Mouse (Mus musculus) forebrain, embryonic 14.5 days (tissue): Measurements from ENCODE around the gene Ralgapa2. TPM values are rescaled to one million over a fixed set of nuclear protein-coding genes. Genes with fewer than 3 reads are reported as not detected.

ENCODE experiments used
- ATAC-seq: fragments of 200-750 bp; cut with Nextera tagmentation; 2 replicates; pipeline ENCODE4 v1.8.0; 2017; ENCODE audit warnings: mild to moderate bottlenecking, moderate library complexity
- DNase-seq: peaks from one replicate; pipeline ENCODE4 v3.0.0-alpha.2; 2015; ENCODE audit warnings: low spot score
- H3K27ac ChIP-seq: fragments of 300-500 bp; sonication (generic); 2 replicates; pipeline ENCODE4 v1.5.1; 2014; ENCODE audit warnings: low read depth, mild to moderate bottlenecking, control low read depth, low read length, moderate library complexity
- H3K27me3 ChIP-seq: fragments of 300-500 bp; sonication (generic); replicated peaks from 2 replicates; pipeline ENCODE4 v1.6.1; 2014; ENCODE audit warnings: low read length, control low read depth, mixed read lengths; ENCODE audit not compliant: control insufficient read depth, insufficient read depth
- H3K36me3 ChIP-seq: fragments of 300-500 bp; sonication (generic); 2 replicates; pipeline ENCODE4 v1.6.1; 2014; ENCODE audit warnings: low read length, control low read depth; ENCODE audit not compliant: control insufficient read depth, insufficient read depth
- H3K4me1 ChIP-seq: fragments of 300-500 bp; sonication (generic); 2 replicates; pipeline ENCODE4 v1.6.1; 2014; ENCODE audit warnings: antibody characterized with exemption, low read length, control low read depth; ENCODE audit not compliant: control insufficient read depth, insufficient read depth
- H3K4me2 ChIP-seq: fragments of 300-500 bp; sonication (generic); 2 replicates; pipeline ENCODE4 v1.6.1; 2014; ENCODE audit warnings: mild to moderate bottlenecking, control low read depth, low read length
- H3K4me3 ChIP-seq: fragments of 300-500 bp; sonication (generic); 2 replicates; pipeline ENCODE4 v1.5.1; 2014; ENCODE audit warnings: low read depth, low read length, control low read depth
- H3K9ac ChIP-seq: fragments of 300-500 bp; sonication (generic); 2 replicates; pipeline ENCODE4 v1.6.1; 2014; ENCODE audit warnings: mild to moderate bottlenecking, low read length, control low read depth, moderate library complexity
- H3K9me3 ChIP-seq: fragments of 300-500 bp; sonication (generic); replicated peaks from 2 replicates; pipeline ENCODE4 v1.6.1; 2016; ENCODE audit warnings: low read length, control low read depth, mixed read lengths; ENCODE audit not compliant: control insufficient read depth
- WGBS: fragments of 180-500 bp; shearing (Covaris S2); extraction: QIAGEN DNeasy Blood & Tissue Kit; methylation state at CpG from one replicate; pipeline ENCODE4 v1.1.7; 2014; 5-methylcytosine and 5-hydroxymethylcytosine counted together
- polyA plus RNA-seq: library from polyadenylated mRNA; unstranded; fragments of >200 nt; fragmentation: Nextera tagmentation; extraction: Ambion mirVana; gene quantifications from 2 replicates; pipeline ENCODE4 v1.2.1, GENCODE M21; 2014

Gene Ralgapa2
- polyA plus RNA-seq, 1 experiment from 2014 or later = 6.3 TPM

- Histone ChIP-seq H3K4me3 (no peak overlapping the region), H3K36me3 (peaks cover 4% of the 10 kb centered on the region), H3K9ac (no peak overlapping the region), H3K9me3 (no peaks in the 10 kb centered on the region), H3K27ac (no peak overlapping the region), H3K4me1 (no peaks in the 10 kb centered on the region), H3K27me3 (no peaks in the 10 kb centered on the region), H3K4me2 (no peak overlapping the region)
- ATAC-seq (no peak), DNase-seq (no peak)
- 93% methylated on average over 4 of the region's 4 CpGs for whole genome bisulfite sequencing
These were observed 272.9 kb downstream of the Ralgapa2 start for GRCm38 (mm10) chr2:146239196-146239747.

GRCm38 (mm10) chr2:146231485-146231884 lies 280.7 kb downstream of the Ralgapa2 start:
- no peak for DNase-seq
- Histone ChIP-seq H3K36me3 (no peaks in the 10 kb centered on the region), H3K4me1 (peaks cover 7% of the 10 kb centered on the region; the same call in 1 of the 2 replicates), H3K4me2 (no peak overlapping the region), H3K27me3 (peaks cover 4% of the 10 kb centered on the region; the same call in 1 of the 2 replicates), H3K9me3 (no peaks in the 10 kb centered on the region), H3K9ac (no peak overlapping the region), H3K27ac (no peak overlapping the region), H3K4me3 (no peak overlapping the region)
- WGBS = 92% methylated on average over 2 of the region's 2 CpGs
- no peak for ATAC-seq

GRCm38 (mm10) chr2:146228435-146228834 lies 283.7 kb downstream of the Ralgapa2 start:
- ATAC-seq (no peak), DNase-seq (peak; percentile 33)
- Histone ChIP-seq H3K9me3 (no peaks in the 10 kb centered on the region), H3K27ac (no peak overlapping the region), H3K36me3 (no peaks in the 10 kb centered on the region), H3K4me3 (no peak overlapping the region), H3K4me1 (peaks cover 20% of the 10 kb centered on the region), H3K4me2 (no peak overlapping the region), H3K27me3 (peaks cover 8% of the 10 kb centered on the region), H3K9ac (no peak overlapping the region)
- 58% methylated on average over 2 of the region's 2 CpGs for WGBS

- DNase-seq (no peak), ATAC-seq (no peak)
- Histone ChIP-seq H3K4me1 (peaks cover 20% of the 10 kb centered on the region), H3K4me3 (no peak overlapping the region), H3K27ac (no peak overlapping the region), H3K9me3 (no peaks in the 10 kb centered on the region), H3K27me3 (peaks cover 8% of the 10 kb centered on the region), H3K36me3 (no peaks in the 10 kb centered on the region), H3K4me2 (no peak overlapping the region), H3K9ac (no peak overlapping the region)
- 57% methylated on average over 3 of the region's 3 CpGs for WGBS
These were observed 284.5 kb downstream of the Ralgapa2 start for GRCm38 (mm10) chr2:146227646-146228045.

GRCm38 (mm10) chr2:146226484-146226883 lies 285.7 kb downstream of the Ralgapa2 start:
- Histone ChIP-seq H3K36me3 (no peaks in the 10 kb centered on the region), H3K4me3 (no peak overlapping the region), H3K9me3 (no peaks in the 10 kb centered on the region), H3K27me3 (peaks cover 8% of the 10 kb centered on the region), H3K27ac (no peak overlapping the region), H3K9ac (no peak overlapping the region), H3K4me1 (peaks cover 20% of the 10 kb centered on the region), H3K4me2 (peak overlapping the region; percentile 86)
- DNase-seq (peak; percentile 49), ATAC-seq (no peak)
- 5% methylated on average over 9 of the region's 9 CpGs for WGBS

- Histone ChIP-seq H3K9me3 (no peaks in the 10 kb centered on the region), H3K27ac (no peak overlapping the region), H3K27me3 (peaks cover 8% of the 10 kb centered on the region), H3K9ac (0 out of 2 replicates have a peak overlapping the region, but pooled peaks have one; percentile 56), H3K36me3 (no peaks in the 10 kb centered on the region), H3K4me1 (peaks cover 25% of the 10 kb centered on the region), H3K4me3 (peak overlapping the region; percentile 93; the same call in 1 of the 2 replicates), H3K4me2 (peak overlapping the region; percentile 86)
- 10% methylated on average over 6 of the region's 6 CpGs for WGBS
- ATAC-seq (no peak), DNase-seq (no peak)
These were observed 286.3 kb downstream of the Ralgapa2 start for GRCm38 (mm10) chr2:146225818-146226217.

GRCm38 (mm10) chr2:146224141-146224540 lies 288.0 kb downstream of the Ralgapa2 start:
- Histone ChIP-seq H3K27me3 (peaks cover 11% of the 10 kb centered on the region), H3K9ac (peak overlapping the region; percentile 99), H3K36me3 (no peaks in the 10 kb centered on the region), H3K27ac (peak overlapping the region; percentile 98; the same call in 1 of the 2 replicates), H3K4me1 (peaks cover 31% of the 10 kb centered on the region), H3K4me2 (peak overlapping the region; percentile 86), H3K4me3 (peak overlapping the region; percentile 93), H3K9me3 (no peaks in the 10 kb centered on the region)
- 7% methylated on average over 7 of the region's 7 CpGs for WGBS
- DNase-seq (peak; percentile 39), ATAC-seq (no peak)

GRCm38 (mm10) chr2:146223176-146223905 lies 288.8 kb downstream of the Ralgapa2 start:
- H3K9ac ChIP-seq = peak overlapping the region; percentile 99
- DNase-seq (peak; percentile 68), ATAC-seq (no peak)
- peak overlapping the region; percentile 93 for H3K4me3 ChIP-seq
- no peaks in the 10 kb centered on the region for H3K9me3 ChIP-seq
- H3K27ac ChIP-seq = peak overlapping the region; percentile 98
- H3K36me3 ChIP-seq = no peaks in the 10 kb centered on the region
- peak overlapping the region; percentile 86 for H3K4me2 ChIP-seq
- H3K27me3 ChIP-seq = peaks cover 12% of the 10 kb centered on the region
- WGBS = under 1% methylated on average over 60 of the region's 75 CpGs
- H3K4me1 ChIP-seq = peaks cover 37% of the 10 kb centered on the region
